Mouse (Mus musculus) urinary bladder, postnatal 10 days (tissue): Measurements from ENCODE around the gene Hprt.
"Not testable (repeated sequence)": the region's sequence is repeated elsewhere in the genome, so short reads cannot be mapped to it uniquely, and the experiment has no call there.

Experiments
- DNase-seq: peaks from one replicate; pipeline ENCODE4 v3.0.0; 2022; ENCODE audit warnings: low spot score

Hprt gene

DNA sequence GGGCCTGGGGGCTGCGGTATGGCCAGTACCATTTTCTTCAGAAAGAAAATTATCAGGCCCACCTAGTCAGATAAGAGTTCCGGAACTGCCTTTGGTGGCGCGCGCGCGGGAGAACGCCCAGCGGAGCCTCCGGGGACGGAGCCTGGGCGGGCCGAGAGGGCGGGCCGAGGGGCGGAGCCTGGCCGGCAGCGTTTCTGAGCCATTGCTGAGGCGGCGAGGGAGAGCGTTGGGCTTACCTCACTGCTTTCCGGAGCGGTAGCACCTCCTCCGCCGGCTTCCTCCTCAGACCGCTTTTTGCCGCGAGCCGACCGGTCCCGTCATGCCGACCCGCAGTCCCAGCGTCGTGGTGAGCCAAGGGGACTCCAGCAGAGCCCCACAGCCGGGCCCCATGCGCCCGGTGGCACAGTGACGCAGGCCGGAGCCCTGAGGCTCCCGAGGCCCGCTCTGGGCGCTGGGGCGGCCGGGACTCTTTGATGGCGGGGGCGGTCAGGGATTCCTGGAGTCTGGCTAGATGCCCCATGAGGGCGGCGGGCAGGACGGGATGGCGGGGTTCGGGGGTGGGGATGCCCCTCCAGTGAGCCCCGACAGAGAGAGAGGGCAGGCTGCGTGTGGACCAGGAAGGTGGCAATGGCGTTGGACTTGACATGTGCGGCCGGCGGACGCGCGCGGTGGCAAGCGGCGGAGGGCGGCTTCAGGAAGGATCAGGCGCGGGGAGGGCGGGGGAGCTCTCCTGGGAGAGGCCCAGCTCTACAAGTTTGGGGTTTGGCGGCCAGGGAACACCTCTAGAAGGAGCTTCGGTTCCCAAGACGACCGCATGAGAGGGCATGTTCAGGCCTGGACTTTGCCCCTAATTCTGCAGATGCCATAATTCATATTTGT is at the start of gene Hprt:
Gene Hprt (plus strand): TSS at position 233 of the 879 bp plus-strand sequence.
- DNase-seq, result peak; percentile 18

DNA sequence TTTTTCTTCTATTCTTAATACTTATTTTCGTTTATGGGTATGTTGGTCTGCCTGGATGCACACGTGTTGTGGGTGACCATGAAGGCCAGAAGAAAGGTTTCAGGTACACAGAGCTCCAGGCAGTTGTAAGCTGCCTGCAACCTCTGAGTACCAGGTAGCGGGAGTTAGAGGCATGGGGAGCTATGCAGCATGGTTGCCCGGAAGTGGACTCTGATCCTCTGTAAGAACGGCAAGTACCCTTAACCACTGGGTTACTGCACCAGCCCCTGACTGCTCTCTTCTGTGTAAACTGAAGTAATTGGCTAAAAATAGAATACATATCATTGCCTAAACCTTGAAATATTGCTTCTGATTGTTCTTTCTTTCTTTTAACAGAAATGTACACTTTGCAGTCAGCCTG is 42.4 kb upstream of the Hprt start:
- no peak for DNase-seq

DNA sequence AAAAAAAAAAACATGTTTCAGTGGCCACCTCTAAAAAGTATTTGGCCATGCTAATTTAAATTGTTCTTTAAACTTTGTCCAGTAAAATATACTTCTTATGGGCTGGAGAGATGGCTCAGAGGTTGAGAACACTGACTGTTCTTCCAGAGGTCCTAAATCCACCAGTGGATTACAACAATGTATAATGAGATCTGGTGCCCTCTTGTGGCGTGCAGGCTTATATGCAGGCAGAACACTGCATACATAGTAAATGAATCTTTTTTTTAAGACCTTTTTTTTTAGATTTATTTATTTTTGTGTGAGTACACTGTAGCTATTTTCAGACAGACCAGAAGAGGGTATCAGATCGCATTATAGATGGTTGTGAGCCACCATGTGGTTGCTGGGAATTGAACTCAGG is 38.2 kb upstream of the Hprt start:
- no peak for DNase-seq

DNA sequence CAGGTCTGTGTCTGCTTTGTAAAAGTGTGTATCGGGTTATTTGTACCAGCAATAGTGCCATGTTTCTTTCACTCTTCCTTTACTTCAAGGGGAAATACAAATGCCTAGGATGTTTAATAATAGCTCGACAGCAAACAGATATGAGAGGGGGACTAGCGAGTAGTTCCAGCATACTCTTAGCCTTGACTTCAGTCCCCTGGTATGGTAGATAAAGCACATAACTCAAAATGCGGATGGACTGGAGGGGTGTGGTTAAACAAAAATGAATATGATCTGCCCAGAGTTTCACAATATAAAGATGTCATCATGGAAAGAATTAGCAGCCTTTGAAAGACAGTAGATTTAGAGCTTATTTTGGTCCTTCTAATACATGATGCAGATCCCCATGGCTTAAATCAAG is 31.0 kb upstream of the Hprt start:
- no peak for DNase-seq

DNA sequence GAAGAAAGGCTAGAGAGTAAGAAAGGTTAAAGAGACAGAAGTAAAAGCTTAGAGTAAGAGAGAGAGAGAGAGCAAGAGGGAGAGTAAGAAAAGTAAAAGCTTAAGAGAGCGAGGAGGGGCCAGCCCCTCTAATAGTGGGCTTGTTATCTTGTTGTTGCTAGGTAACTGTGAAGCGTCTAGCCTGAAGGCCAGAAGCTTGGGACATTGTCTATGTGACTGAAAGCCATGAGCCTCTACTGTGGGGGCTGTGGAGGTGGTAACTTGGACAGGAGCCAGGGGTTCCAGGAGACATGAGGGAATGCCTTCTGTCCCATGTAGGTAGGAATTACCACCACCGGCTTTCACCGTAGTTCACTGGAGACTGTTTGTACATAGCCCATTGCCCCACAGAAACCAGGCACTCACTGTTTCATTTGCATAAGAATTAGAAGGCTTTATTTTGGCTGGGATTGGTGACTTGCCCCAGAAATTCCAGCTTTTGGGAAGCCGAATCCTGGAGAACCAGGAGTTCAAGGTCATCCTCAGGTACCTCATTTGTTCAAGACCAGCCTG is 26.3 kb upstream of the Hprt start:
- no peak for DNase-seq

DNA sequence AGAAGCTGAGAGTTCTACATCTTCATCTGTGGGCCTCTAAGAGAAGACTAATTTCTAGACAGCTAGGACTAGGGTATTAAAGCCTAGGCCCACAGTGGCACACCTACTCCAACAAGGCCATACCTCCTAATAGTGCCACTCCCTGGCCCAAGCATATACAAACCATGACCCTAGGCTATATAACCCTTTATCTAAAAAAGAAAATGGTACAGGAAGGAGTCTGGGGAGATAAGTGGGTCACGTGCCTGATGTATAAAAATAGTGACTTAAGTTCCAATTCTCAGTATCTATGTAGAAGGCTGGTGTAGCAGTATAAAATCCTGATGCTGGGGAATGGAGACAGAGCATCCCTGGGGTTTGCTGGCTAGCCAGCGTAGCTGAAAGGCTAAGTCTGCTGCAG is 22.8 kb upstream of the Hprt start:
- no peak for DNase-seq

DNA sequence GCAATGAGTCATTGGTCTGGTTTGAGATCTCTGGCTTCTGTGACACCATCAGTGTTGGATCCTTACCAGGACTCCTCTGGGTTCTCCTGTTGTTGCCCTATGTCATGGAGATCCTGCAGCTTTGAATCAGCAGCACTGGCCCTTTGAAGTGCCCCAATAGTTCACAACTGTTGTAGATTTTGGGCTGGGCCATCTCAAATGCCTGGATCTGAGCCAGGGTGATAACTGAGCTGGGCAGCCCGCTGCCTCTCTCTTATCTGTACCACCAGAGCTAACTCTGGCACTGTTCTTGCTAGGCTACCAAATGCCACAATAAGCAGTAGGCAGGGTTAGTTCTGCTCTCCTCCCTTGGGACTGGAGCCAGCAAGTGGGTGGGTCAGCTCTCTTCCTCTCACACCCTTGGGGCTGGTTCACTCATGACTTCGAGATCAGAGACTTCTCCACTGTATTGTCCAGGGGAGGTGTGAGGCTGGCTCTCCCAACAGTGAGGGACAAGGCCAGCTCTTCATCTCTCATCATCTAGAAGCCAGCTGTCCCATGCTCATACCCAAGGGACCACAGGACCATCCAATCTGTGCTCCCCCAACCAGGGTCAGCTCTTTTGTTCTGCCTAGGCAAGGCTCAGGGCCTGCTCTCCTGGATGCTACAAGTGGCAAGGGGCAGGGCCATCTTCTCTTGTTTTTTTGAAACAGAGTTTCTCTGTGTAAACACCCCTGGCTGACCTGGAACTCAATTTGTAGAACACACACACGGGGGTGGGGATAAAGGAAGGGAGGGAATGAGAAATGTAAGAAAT is 16.5 kb upstream of the Hprt start:
- no peak for DNase-seq

DNA sequence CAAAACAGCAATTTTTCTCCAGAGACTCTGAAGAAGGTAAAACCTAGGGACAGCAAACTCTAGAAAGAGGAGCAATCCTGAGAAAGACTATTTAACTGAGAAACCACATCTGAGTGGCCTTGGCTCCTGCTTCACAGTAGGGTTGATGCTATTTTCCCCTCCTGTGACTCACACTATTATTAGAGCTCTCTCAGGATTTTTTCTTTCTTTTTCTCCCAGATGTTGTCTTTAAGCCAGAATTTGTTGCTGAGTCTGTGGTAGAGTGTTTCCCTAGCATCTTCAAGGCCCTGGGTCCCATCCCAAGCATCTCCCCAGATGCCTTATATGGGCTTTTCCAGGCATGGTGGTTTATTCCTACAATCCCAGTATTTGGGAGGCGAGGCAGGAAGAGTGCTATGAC is 15.8 kb upstream of the Hprt start:
- DNase-seq, result no peak

DNA sequence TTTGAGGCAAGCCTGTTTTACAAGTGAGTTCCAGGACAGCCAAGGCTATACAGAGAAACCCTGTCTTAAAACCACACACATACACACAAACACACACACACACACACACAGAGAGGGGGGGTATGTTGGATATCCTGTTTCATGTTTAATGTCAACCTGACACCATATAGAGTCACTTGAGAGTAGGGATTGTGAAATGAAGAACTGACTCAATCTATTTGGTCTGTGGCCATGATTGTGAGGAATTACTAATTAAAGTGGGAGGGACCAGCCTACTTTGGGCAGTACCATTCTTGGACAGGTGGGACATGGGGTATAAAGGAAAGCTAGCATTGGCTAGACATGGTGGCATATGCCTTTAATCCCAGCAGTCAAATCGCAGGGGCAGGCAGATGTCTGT is 15.3 kb upstream of the Hprt start:
- DNase-seq, result no peak

DNA sequence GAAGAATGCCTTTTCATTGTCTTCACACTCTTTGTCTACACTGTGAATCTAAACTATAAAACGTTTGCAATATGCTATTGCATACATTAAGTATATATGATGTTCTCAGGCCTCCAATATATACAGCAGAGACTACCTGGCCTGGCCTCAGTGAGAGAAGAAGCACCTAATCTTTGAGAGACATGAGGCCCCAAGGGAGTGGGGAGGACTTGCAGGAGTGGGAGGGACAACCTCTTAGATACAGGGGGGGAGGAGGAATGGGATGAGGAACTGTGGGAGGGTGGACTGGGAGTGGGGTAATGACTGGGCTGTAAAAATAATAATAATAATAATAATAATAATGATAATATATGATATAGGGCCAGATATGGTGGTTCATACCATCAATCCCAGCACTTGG is 9.4 kb upstream of the Hprt start:
- no peak for DNase-seq

DNA sequence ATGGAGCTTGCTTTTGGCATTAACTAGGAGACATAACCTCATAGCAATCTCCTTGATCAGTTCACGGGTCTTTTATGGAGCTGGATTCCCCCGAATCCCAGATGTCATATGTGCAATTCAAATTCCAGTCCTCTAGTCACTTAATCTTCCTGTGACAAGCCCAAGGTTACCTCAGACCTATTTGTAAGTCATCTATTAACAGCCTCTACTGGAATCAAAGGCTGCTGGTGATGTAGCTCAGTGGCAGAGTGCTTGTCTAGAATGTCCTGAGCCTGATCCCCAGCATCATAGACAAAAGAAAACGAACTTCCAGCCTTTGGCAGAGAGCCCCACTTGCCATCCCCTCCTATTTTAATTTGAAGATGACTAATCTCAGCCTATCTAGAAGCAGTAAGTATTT is 6.6 kb upstream of the Hprt start:
- no peak for DNase-seq

DNA sequence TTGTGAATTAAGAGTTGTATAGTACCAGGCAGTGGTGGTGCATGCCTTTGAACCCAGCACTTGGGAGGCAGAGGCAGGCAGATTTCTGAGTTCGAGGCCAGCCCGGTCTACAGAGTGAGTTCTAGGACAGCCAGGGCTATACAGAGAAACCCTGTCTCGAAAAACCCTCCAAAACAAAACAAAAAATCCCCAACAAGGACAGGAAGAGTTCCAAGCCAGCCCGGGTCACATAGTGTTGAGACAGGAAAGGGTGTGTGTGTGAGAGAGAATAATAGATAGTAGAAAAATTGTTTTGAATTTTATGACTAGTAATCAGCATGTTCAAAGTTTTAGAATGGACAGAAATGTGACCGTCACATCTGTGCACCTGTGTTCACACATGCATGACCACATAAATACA is 6.8 kb downstream of the Hprt start:
- DNase-seq, result not testable (repeated sequence)

DNA sequence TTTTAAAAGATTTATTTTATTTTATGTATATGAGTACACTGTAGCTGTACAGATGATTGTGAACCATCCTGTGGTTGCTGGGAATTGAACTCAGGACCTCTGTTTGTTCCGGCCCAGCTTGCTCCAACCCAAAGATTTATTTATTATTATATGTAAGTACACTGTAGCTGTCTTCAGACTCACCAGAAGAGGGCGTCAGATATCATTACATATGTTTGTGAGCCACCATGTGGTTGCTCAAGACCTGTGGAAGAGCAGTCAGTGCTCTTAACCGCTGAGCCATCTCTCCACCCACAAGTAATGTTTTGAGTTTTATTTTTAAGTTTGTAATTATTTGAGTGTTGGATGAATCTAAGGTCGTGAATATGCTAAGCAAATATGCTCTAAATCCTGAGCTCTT is 16.9 kb downstream of the Hprt start:
- DNase-seq, result not testable (repeated sequence)

DNA sequence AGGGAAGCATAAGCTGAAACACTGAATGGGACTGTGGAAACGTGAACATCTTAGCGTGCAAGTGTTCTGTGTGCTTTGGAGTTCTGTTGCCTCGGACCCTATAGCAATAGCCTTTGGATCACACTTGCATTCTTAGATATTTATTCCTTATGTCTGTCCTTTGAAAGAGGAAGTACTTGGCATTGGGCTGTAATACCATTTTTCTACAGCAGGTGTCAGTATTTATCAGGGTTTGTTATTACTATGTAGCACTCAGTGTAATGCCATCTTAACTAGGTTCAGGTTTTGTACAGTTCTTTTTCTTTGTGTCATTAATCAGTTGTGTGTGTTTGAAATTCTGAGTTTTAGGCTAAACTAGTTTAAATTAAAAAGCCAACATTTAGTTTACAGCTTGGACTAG is 18.1 kb downstream of the Hprt start:
- no peak for DNase-seq

DNA sequence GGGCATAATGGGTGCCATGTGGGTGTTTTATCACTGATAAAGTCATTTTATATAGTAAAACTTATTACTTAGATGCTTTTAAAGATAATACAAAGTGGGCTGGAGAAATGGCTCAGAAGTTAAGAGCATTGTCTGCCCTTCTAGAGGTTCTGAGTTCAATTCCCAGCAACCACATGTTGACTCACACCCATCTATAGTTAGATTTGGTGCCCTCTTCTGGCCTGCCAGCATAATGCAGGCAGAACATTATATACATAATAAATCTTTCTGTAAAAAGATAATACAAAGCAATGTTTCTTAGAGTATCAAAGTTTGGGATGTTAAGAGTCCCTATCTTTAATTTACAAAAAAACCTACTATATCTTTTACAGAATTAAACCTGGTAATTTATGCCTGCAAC is 27.6 kb downstream of the Hprt start:
- no peak for DNase-seq

DNA sequence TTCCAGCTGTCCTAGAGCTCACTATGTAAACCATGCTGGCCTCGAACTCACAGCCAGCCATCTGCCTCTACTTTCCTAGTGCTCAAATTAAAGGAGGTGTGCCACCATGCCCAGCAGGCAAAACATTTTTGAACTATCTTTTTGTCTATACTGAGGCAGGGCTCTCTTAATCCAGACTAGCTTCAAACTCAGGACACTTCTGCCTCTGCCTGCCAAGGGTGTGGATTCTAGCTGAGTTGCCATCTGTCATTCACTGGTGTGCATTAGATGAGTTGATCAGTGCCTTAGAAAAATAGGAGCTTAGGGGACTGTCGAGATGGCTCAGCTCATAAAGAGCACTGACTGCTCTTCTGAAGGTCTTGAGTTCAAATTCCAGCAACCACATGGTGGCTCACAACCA is 35.1 kb downstream of the Hprt start:
- no peak for DNase-seq

DNA sequence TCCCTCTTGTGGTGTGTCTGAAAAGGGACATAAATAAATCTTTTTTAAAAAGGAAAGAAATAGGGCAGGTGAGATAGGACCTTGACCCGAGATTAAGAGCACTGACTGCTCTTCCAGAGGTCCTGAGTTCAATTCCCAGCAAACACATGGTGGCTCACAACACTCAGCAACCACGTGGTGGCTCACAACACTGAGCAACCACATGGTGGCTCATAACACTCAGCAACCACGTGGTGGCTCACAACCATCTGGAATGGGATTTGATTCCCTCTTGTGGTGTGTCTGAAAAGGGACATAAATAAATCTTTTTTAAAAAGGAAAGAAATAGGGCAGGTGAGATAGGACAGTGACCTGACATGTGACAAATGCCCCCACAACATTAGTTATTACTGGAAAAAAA is 36.3 kb downstream of the Hprt start:
- not testable (repeated sequence) for DNase-seq

DNA sequence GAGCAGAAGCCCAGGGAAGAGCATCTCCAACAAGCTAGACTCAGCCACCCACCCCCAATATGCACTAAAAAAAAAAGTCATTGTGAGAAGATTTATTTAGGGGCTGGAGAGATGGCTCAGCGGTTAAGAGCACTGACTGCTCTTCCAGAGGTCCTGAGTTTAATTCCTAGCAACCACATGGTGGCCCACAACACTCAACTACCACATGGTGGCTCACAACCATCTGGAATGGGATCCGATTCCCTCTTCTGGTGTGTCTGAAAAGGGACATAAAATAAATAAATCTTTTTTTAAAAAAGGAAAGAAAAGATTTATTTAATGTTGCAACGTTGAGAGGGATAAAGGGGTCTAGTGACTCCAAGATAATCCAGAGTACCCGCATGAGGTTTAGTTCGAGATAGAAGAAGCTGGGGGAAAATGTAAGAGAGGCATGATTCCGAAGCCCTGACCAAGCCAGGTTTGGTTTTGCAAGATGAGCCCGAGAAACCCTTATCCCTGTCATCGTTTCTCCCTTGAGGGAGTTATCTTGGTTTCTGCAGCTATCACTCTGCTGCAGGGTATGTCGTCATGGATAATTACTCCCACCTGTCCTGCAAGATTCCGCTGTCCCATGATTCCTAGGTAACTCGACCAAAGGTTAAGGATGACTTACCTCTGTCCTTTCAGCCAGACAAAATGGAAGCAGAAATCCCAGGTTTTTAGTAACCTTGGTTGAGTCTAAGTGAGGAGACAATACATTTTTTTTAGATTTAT is 37.7 kb downstream of the Hprt start:
- DNase-seq, result no peak

DNA sequence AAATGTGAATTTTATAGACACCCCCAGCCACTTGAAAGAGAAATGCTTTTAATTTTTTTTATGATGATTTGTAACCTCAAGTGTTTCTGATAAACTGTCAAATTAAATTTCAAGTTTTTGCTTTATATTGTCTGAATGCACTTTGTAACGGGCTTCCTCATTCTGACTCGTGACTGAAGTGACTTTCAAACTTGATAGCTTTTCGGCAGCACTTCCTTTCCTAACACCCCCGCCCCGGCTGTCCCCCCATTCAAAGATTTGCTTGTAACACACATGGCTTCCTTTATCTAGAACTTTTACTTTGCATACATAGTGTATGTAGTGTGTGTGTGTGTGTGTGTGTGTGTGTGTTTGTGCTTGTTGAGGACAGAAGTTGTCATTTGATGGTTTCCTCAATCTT is 41.6 kb downstream of the Hprt start:
- no peak for DNase-seq

DNA sequence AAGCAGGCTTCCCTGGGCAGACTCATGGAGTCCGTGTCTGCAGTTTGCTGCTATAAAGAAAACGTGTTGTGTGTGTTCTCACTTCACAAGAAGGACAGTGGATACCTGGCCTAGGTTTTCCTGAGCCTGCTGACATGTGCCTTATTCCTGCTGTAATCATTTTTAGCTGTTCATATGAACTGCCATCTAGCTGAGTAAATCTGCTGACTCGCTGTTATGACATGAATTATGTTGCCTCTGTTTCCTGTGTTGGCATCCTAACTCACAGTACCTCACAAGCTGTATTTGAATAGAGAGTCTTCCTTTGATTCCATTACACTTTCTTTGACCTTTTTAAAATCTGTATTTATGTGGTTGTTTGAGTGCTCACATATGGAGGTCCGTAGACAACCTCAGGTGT is 50.3 kb downstream of the Hprt start:
- DNase-seq, result no peak

DNA sequence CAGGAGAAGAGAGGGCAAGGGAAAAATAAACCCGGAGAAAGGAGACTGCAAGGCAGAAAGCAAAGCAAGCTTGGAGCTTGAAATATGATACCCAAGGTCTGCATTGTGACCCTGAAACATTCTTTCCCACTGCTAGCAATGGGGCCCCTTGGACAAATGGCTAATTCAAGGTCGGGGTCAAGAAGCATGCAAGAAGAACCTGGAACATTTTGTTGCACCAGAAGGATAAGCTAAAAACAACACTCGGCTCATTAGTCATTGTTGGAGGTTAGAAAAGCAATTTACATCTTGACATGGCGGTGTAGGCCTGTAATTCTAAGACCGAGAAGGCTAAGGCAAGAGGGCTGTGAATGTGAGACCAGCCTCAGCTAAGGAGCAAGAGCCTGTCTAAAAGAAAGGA is 51.7 kb downstream of the Hprt start:
- no peak for DNase-seq

DNA sequence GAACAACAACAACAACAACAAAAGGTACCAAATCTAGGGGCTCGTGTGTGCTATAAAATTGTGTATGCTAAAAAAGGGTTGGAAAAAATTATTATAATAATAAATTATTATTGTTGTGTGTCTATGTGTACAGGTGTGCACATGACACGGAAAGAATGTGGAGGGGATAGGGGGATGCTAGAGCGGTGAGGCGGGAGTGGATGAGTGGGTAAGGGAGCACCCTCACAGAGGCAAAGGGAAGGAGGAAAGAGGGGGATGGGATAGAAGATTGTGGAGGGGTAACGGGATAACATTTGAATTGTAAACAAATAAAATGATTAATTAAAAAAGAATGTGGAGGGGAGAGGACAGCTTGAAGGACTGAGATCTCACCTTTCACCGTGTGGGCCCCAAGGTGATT is 52.2 kb downstream of the Hprt start:
- no peak for DNase-seq
